Mouse (Mus musculus) G1E (cell line): ENCODE results near the gene 2310050C09Rik.

Source experiments
- CTCF ChIP-seq: IDR thresholded peaks from 2 replicates; pipeline ENCODE4 v1.5.1; 2012; ENCODE audit warnings: low read depth, low read length, inconsistent platforms, mixed read lengths
- GATA1 ChIP-seq: IDR thresholded peaks from 2 replicates; pipeline ENCODE4 v1.6.1; 2012; ENCODE audit warnings: borderline replicate concordance, low read length, inconsistent platforms, mixed read lengths
- GATA2 ChIP-seq: IDR thresholded peaks from 2 replicates; pipeline ENCODE4 v1.6.1; 2012; ENCODE audit warnings: low read depth, low read length, inconsistent platforms, borderline replicate concordance
- TAL1 ChIP-seq: conservative IDR thresholded peaks from 2 replicates; pipeline ENCODE4 v1.6.1; 2012; ENCODE audit warnings: low read depth, low read length, inconsistent platforms, mixed read lengths

DNA sequence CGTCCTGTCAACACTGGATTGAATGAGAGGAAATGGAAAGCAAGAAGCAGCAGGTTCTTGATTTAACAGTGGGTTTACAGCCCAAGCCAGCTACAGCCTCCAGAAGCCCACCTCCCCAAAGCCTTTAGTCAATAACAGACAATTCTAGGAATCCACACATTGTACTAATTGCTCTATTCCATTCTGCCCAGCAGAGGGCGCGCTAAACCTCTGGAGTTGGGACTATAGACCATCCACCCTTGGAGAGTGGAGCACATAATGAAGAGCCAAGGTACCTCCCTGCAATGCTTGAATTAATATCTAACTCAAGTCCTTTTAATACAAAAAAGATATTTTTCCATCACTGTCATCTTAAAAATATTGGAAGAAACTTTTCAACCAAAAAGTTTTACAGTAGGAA, 33.0 kb upstream of the 2310050C09Rik start:
- no peak for TF ChIP-seq CTCF
- TF ChIP-seq GATA1 = no peak
- TF ChIP-seq GATA2 = no peak
- no peak for TF ChIP-seq TAL1
